Mouse (Mus musculus): ENCODE data around the gene Ralbp1. TPM values are rescaled to one million over a fixed set of nuclear protein-coding genes. Genes with fewer than 3 reads are reported as not detected.

Gene Ralbp1
- polyA plus RNA-seq, 1 experiment from 2014 or later = 52.1 TPM

- H3K4me3 ChIP-seq = no peak overlapping the region
- H3K9me3 ChIP-seq = no peaks in the 10 kb centered on the region
- peaks cover 6% of the 10 kb centered on the region for H3K4me1 ChIP-seq
- 0 out of 2 replicates have a peak, but pooled peaks cover 3% of the 10 kb centered on the region for H3K36me3 ChIP-seq
- no peaks in the 10 kb centered on the region for H3K27me3 ChIP-seq (ENCODE audit: insufficient read depth, poor library complexity, severe bottlenecking)
- no peak for DNase-seq (ENCODE audit: low spot score)
- 90% methylated on average over 2 of the region's 2 CpGs for WGBS
- H3K27ac ChIP-seq = no peak overlapping the region
Observed at GRCm38 (mm10) chr17:65912202-65912601, 26.6 kb upstream of the Ralbp1 start.

- Histone ChIP-seq H3K9me3 (no peaks in the 10 kb centered on the region), H3K4me1 (peaks cover 13% of the 10 kb centered on the region), H3K27me3 (ENCODE audit: insufficient read depth, poor library complexity, severe bottlenecking) (no peaks in the 10 kb centered on the region), H3K36me3 (0 out of 2 replicates have a peak, but pooled peaks cover 3% of the 10 kb centered on the region), H3K4me3 (no peak overlapping the region), H3K27ac (no peak overlapping the region)
- WGBS = 80% methylated on average over 15 of the region's 15 CpGs
- no peak for DNase-seq (ENCODE audit: low spot score)
Observed at GRCm38 (mm10) chr17:65911285-65912069, 25.9 kb upstream of the Ralbp1 start.

GRCm38 (mm10) chr17:65908270-65908669 lies 22.7 kb upstream of the Ralbp1 start:
- no peaks in the 10 kb centered on the region for H3K27me3 ChIP-seq (ENCODE audit: insufficient read depth, poor library complexity, severe bottlenecking)
- H3K9me3 ChIP-seq = no peaks in the 10 kb centered on the region
- H3K4me1 ChIP-seq = peaks cover 14% of the 10 kb centered on the region
- no peak overlapping the region for H3K27ac ChIP-seq
- peaks cover 5% of the 10 kb centered on the region; the same call in 1 of the 2 replicates for H3K36me3 ChIP-seq
- no peak overlapping the region for H3K4me3 ChIP-seq
- no peak for DNase-seq (ENCODE audit: low spot score)

- H3K4me3 ChIP-seq = peak overlapping the region; percentile 2; the same call in 1 of the 2 replicates
Observed at GRCm38 (mm10) chr17:65906895-65907401, 21.4 kb upstream of the Ralbp1 start.

GRCm38 (mm10) chr17:65906313-65906894 lies 20.8 kb upstream of the Ralbp1 start:
- no peaks in the 10 kb centered on the region for H3K9me3 ChIP-seq
- H3K27me3 ChIP-seq (ENCODE audit: insufficient read depth, poor library complexity, severe bottlenecking) = no peaks in the 10 kb centered on the region
- no peak overlapping the region for H3K4me3 ChIP-seq
- peaks cover 5% of the 10 kb centered on the region; the same call in 1 of the 2 replicates for H3K36me3 ChIP-seq
- H3K4me1 ChIP-seq = peaks cover 14% of the 10 kb centered on the region
- peak overlapping the region; percentile 69 for H3K27ac ChIP-seq
- DNase-seq (ENCODE audit: low spot score) = no peak
- 29% methylated on average over 11 of the region's 12 CpGs for WGBS

More at GRCm38 (mm10) chr17:65906895-65907401, 21.4 kb upstream of the Ralbp1 start:
- H3K27ac ChIP-seq = peak overlapping the region; percentile 69
- no peaks in the 10 kb centered on the region for H3K9me3 ChIP-seq
- DNase-seq (ENCODE audit: low spot score) = no peak
- H3K27me3 ChIP-seq (ENCODE audit: insufficient read depth, poor library complexity, severe bottlenecking) = no peaks in the 10 kb centered on the region
- H3K4me1 ChIP-seq = peaks cover 14% of the 10 kb centered on the region
- H3K36me3 ChIP-seq = peaks cover 5% of the 10 kb centered on the region; the same call in 1 of the 2 replicates
- WGBS = 50% methylated on average over 11 of the region's 11 CpGs

- H3K27ac ChIP-seq = no peak overlapping the region
- 70% methylated on average over 14 of the region's 14 CpGs for WGBS
- no peaks in the 10 kb centered on the region for H3K27me3 ChIP-seq (ENCODE audit: insufficient read depth, poor library complexity, severe bottlenecking)
- H3K36me3 ChIP-seq = peaks cover 5% of the 10 kb centered on the region; the same call in 1 of the 2 replicates
- no peaks in the 10 kb centered on the region for H3K9me3 ChIP-seq
- H3K4me3 ChIP-seq = no peak overlapping the region
- H3K4me1 ChIP-seq = peaks cover 14% of the 10 kb centered on the region
- DNase-seq (ENCODE audit: low spot score) = no peak
Observed at GRCm38 (mm10) chr17:65905241-65905640, 19.6 kb upstream of the Ralbp1 start.

GRCm38 (mm10) chr17:65903826-65904225 lies 18.2 kb upstream of the Ralbp1 start:
- Histone ChIP-seq H3K36me3 (peaks cover 5% of the 10 kb centered on the region; the same call in 1 of the 2 replicates), H3K9me3 (no peaks in the 10 kb centered on the region), H3K27ac (no peak overlapping the region), H3K27me3 (ENCODE audit: insufficient read depth, poor library complexity, severe bottlenecking) (no peaks in the 10 kb centered on the region), H3K4me1 (peaks cover 14% of the 10 kb centered on the region), H3K4me3 (no peak overlapping the region)
- WGBS = 91% methylated on average over 8 of the region's 8 CpGs
- no peak for DNase-seq (ENCODE audit: low spot score)

GRCm38 (mm10) chr17:65903011-65903410 lies 17.4 kb upstream of the Ralbp1 start:
- H3K27ac ChIP-seq = no peak overlapping the region
- DNase-seq (ENCODE audit: low spot score) = no peak
- 91% methylated on average over 1 of the region's 1 CpGs for WGBS
- H3K4me3 ChIP-seq = no peak overlapping the region
- no peaks in the 10 kb centered on the region for H3K27me3 ChIP-seq (ENCODE audit: insufficient read depth, poor library complexity, severe bottlenecking)
- no peaks in the 10 kb centered on the region for H3K9me3 ChIP-seq
- peaks cover 5% of the 10 kb centered on the region; the same call in 1 of the 2 replicates for H3K36me3 ChIP-seq
- H3K4me1 ChIP-seq = peaks cover 14% of the 10 kb centered on the region

- H3K27me3 ChIP-seq (ENCODE audit: insufficient read depth, poor library complexity, severe bottlenecking) = no peaks in the 10 kb centered on the region
Observed at GRCm38 (mm10) chr17:65902281-65902680, 16.7 kb upstream of the Ralbp1 start.

GRCm38 (mm10) chr17:65896016-65896415 lies 10.4 kb upstream of the Ralbp1 start:
- Histone ChIP-seq H3K27ac (no peak overlapping the region), H3K9me3 (no peaks in the 10 kb centered on the region), H3K4me1 (no peaks in the 10 kb centered on the region), H3K36me3 (no peaks in the 10 kb centered on the region), H3K27me3 (ENCODE audit: insufficient read depth, poor library complexity, severe bottlenecking) (no peaks in the 10 kb centered on the region), H3K4me3 (no peak overlapping the region)
- no peak for DNase-seq (ENCODE audit: low spot score)
- WGBS = 80% methylated on average over 3 of the region's 3 CpGs

More at GRCm38 (mm10) chr17:65902281-65902680, 16.7 kb upstream of the Ralbp1 start:
- no peak for DNase-seq (ENCODE audit: low spot score)
- Histone ChIP-seq H3K4me3 (no peak overlapping the region), H3K27ac (no peak overlapping the region), H3K4me1 (peaks cover 11% of the 10 kb centered on the region), H3K36me3 (peaks cover 5% of the 10 kb centered on the region; the same call in 1 of the 2 replicates), H3K9me3 (no peaks in the 10 kb centered on the region)
- WGBS = 82% methylated on average over 6 of the region's 6 CpGs

- H3K4me1 ChIP-seq = peaks cover 11% of the 10 kb centered on the region
- H3K9me3 ChIP-seq = no peaks in the 10 kb centered on the region
- no peaks in the 10 kb centered on the region for H3K27me3 ChIP-seq (ENCODE audit: insufficient read depth, poor library complexity, severe bottlenecking)
- no peak overlapping the region for H3K4me3 ChIP-seq
- DNase-seq (ENCODE audit: low spot score) = no peak
- no peaks in the 10 kb centered on the region for H3K36me3 ChIP-seq
- no peak overlapping the region for H3K27ac ChIP-seq
- WGBS = 75% methylated on average over 5 of the region's 5 CpGs
Observed at GRCm38 (mm10) chr17:65889476-65889875, 3.9 kb upstream of the Ralbp1 start.

GRCm38 (mm10) chr17:65886571-65886970 lies 973 bp upstream of the Ralbp1 start:
- no peak for DNase-seq (ENCODE audit: low spot score)
- Histone ChIP-seq H3K27ac (peak overlapping the region; percentile 93), H3K36me3 (no peaks in the 10 kb centered on the region), H3K4me3 (peak overlapping the region; percentile 99), H3K9me3 (no peaks in the 10 kb centered on the region), H3K27me3 (ENCODE audit: insufficient read depth, poor library complexity, severe bottlenecking) (no peaks in the 10 kb centered on the region), H3K4me1 (peaks cover 15% of the 10 kb centered on the region)
- WGBS = 72% methylated on average over 9 of the region's 9 CpGs

- DNase-seq (ENCODE audit: low spot score) = no peak
- 0% methylated on average over 11 of the region's 11 CpGs for WGBS
Observed at GRCm38 (mm10) chr17:65885398-65885696, 251 bp downstream of the Ralbp1 start.

More at GRCm38 (mm10) chr17:65885398-65885696, 251 bp downstream of the Ralbp1 start:
- Histone ChIP-seq H3K9me3 (no peaks in the 10 kb centered on the region), H3K4me3 (peak overlapping the region; percentile 99), H3K27me3 (ENCODE audit: insufficient read depth, poor library complexity, severe bottlenecking) (no peaks in the 10 kb centered on the region), H3K4me1 (peaks cover 20% of the 10 kb centered on the region), H3K27ac (peak overlapping the region; percentile 93), H3K36me3 (no peaks in the 10 kb centered on the region)
